Mouse (Mus musculus): ENCODE measurements around the gene Trpv5.

The Trpv5 gene

GRCm38 (mm10) chr6:41680669-41681068 lies at the start of gene Trpv5:
TSS of gene Trpv5 (minus strand) at chr6:41680769.
- DNase-seq (ENCODE audit: low spot score in 2 of 2): no peak

DNA sequence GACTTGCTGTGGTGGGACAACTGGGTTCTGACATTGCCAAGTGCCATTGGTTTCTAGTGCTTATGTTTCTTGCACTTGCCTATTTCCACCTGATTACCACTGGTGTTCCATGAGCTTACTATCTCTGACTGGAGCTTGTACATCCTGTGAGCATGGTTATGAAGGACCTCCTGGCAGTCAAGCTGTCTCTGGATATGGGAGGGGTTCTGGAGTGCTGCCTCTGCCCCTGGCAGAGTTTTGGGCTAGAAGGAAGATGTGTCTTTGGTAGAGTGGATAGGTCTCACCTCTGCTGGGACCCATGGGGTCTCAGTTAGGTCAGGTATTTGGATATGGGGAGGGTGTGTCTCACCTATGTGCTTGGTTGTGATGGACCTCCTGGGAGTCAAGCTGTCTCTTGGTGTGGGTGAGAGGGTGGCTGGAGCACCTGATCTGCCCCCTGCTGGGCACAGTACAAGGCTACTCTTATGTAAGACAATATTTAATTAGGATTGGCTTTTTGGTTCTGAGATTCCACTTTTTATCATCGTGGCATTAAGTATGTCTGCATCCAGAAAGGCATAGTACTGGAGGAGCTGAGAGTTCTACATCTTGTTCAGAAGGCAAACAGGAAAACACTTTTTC lies 47.5 kb upstream of the Trpv5 start:
- no peak for DNase-seq (ENCODE audit: low spot score in 2 of 2)

- DNase-seq (ENCODE audit: low spot score in 2 of 2): no peak
Observed at GRCm38 (mm10) chr6:41721430-41721829, 40.9 kb upstream of the Trpv5 start.

- DNase-seq (ENCODE audit: low spot score in 2 of 2): no peak
Observed at GRCm38 (mm10) chr6:41710281-41710680, 29.7 kb upstream of the Trpv5 start.

DNA sequence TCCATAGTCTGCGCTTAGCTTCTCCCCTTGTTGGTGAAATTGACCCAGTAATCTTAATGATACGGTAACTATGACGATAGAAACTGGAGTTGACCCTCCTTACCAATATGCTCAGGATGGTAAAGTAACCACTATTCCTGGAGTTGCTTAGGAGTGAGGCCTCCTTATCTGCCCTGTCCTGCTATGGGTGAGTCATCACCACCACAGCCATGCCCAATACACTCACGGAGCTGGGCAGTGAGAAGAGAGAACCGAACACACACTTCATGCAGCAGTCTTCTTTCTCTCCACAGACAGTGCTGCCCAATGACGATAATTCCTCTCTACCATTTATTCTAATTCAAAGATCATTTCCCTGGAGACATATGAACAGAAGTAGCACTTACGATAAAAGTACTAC lies 25.7 kb upstream of the Trpv5 start:
- no peak for DNase-seq (ENCODE audit: low spot score in 2 of 2)

- DNase-seq (ENCODE audit: low spot score in 2 of 2): no peak
Observed at GRCm38 (mm10) chr6:41704123-41704522, 23.6 kb upstream of the Trpv5 start, which contains the start of gene Kel. TSS of gene Kel (minus strand) at chr6:41704339.

- DNase-seq (ENCODE audit: low spot score in 2 of 2): no peak
Observed at GRCm38 (mm10) chr6:41702928-41703327, 22.4 kb upstream of the Trpv5 start.

GRCm38 (mm10) chr6:41701245-41701644 lies 20.7 kb upstream of the Trpv5 start:
- no peak for DNase-seq (ENCODE audit: low spot score in 2 of 2)

DNA sequence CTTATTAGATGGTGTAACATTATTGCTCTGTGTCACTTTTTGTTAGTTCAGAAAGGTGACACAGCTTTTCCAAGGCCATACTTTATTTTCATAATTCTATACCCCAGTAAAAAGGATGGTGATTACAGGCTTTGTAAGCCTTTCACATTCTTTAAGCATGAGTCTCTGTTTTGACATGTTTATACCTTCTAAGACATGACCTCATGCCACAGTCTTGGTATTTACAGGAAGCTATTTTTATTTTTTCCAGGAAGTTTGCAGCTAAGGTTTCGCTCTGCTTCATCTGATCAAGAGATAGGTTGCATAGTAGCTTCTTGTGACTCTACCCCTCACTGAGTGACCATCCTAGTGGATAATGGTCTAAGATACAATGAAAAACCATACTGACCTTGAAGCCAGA lies 13.8 kb upstream of the Trpv5 start:
- DNase-seq (ENCODE audit: low spot score in 2 of 2): no peak

GRCm38 (mm10) chr6:41692200-41692599 lies 11.6 kb upstream of the Trpv5 start:
- no peak for DNase-seq (ENCODE audit: low spot score in 2 of 2)

DNA sequence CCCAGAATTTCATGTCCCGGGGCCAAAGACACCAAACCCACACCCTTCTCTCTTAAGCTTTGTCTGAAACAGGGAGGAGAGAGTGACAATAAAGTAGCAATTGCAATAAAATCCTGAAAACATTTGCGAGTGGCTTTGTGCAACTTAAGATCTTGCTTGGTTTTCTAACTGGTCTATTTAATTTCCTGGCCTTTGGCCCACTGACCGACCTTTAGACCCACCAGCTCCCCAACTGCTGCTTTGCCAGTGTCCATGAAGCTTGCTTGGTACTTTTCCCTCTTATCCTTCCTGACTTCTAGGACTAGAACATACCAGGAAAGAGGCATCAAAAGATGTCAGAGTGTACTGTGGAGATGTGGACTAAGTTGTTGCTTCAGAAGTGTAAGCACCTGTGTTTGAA lies 5.0 kb upstream of the Trpv5 start:
- DNase-seq (ENCODE audit: low spot score in 2 of 2): no peak

- DNase-seq (ENCODE audit: low spot score in 2 of 2): no peak
Observed at GRCm38 (mm10) chr6:41684911-41685310, 4.3 kb upstream of the Trpv5 start.

- DNase-seq (ENCODE audit: low spot score in 2 of 2): no peak
Observed at GRCm38 (mm10) chr6:41684131-41684530, 3.6 kb upstream of the Trpv5 start, which contains the start of gene Llcfc1. TSS of gene Llcfc1 (plus strand) at chr6:41684431.

- no peak for DNase-seq (ENCODE audit: low spot score in 2 of 2)
Observed at GRCm38 (mm10) chr6:41681656-41682055, 1.1 kb upstream of the Trpv5 start.

- DNase-seq (ENCODE audit: low spot score in 2 of 2): no peak
Observed at GRCm38 (mm10) chr6:41676530-41676929, 4.0 kb downstream of the Trpv5 start.

DNA sequence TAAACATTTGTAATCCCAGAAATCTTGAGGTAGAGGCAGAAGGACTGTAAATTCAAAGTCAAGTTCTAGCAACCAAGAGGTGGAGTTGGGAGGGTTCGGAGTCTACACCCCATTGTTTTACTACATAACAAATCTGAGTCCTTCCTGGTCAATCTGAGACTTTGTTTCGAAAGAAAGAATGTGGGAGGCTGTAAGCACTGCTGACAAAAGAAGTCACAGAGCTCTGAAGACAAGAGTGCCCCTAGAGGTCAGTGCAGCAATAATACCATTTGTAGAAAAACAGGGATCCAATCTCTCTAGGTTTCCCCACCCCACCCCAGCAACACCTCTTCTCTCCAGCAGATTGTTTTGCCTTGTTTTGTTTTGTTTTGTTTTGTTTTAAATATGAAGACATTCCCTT lies 18.2 kb downstream of the Trpv5 start:
- no peak for DNase-seq (ENCODE audit: low spot score in 2 of 2)

- no peak for DNase-seq (ENCODE audit: low spot score in 2 of 2)
Observed at GRCm38 (mm10) chr6:41658487-41658886, 22.1 kb downstream of the Trpv5 start.

GRCm38 (mm10) chr6:41654648-41655047 lies 25.9 kb downstream of the Trpv5 start:
- DNase-seq (ENCODE audit: low spot score in 2 of 2): no peak

- DNase-seq (ENCODE audit: low spot score in 2 of 2): no peak
Observed at GRCm38 (mm10) chr6:41653173-41653572, 27.4 kb downstream of the Trpv5 start.

DNA sequence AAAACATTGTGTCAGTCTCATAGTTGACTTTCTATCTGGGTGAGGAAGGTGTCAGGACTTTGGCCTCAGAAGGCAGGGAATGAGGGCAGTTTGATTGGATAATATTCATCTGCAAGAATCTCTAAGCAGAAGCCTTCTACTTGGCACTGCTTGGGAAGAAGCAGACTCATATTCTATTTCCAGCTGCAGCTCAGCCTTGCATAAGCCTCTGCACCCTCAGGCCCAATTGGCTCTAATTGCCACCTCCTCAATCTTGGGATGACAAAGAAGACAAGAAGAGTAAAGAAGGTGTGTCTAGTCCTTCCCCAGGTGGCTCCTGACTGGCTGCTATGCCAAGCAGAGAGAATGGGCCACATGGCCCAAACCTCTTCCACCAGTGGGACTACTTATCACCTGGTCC lies 33.9 kb downstream of the Trpv5 start:
- DNase-seq (ENCODE audit: low spot score in 2 of 2): no peak

GRCm38 (mm10) chr6:41646220-41646619 lies 34.3 kb downstream of the Trpv5 start:
- no peak for DNase-seq (ENCODE audit: low spot score in 2 of 2)

GRCm38 (mm10) chr6:41643227-41643626 lies 37.3 kb downstream of the Trpv5 start:
- no peak for DNase-seq (ENCODE audit: low spot score in 2 of 2)

DNA sequence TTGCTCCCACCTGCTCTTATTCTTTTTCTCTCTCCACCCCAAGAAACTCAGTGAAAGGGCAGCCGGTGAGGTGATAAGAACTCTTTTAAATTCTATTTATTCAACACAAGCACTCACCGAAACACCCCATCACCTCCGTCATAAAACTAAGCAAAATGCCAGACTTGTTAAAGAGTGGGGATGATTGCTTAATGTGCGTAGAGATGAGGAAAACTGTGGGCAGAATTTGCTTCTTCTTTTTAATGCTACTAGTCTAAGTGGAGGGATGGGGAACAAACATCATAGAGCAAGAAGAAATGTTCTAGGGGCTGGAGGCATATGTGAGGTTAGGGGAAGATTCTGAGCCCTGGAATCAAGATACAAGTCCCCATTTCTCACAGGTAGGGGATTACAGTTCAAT lies 37.8 kb downstream of the Trpv5 start:
- DNase-seq (ENCODE audit: low spot score in 2 of 2): no peak
